Mouse (Mus musculus) right cerebral cortex, postnatal 25 days (tissue): Measurements from ENCODE around the gene Slc3a1.

Experiments used
- DNase-seq: peaks from one replicate; pipeline ENCODE4 v3.0.0; 2022

Gene Slc3a1

DNA sequence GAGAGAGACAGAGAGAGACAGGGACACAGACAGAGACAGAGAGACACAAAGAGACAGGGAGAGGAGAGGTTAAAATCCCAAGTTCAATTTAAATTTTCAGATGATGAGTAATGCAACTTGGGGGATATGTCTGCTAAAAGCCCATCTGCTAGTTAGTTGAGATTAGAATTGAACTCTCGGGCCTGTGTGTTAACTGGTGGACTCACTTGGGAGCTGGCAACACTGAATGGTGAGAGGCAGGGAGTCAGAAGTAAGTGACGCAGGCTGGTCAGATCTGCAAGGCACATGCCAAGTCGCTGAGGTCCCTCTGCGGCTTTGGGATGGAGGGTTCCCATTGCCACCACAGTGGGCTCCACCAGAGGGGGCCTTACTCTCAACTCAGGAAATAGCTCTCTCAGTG is 10.1 kb downstream of the Slc3a1 start:
- DNase-seq: no peak

DNA sequence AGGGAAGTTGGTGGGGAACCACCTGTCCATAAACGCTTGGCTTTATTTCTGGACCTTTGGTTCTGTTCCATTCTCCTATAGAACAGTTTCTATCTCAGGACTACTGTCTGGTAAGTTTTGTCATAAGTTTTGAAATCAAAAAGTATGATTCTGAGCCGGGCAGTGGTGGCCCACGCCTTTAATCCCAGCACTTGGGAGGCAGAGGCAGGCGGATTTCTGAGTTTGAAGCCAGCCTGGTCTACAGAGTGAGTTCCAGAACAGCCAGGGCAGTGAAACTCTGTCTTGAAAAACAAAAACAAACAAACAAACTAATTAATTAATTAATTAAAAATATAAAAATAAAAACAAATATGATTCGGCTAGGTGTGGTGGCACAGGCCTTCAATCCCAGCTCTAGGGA is 10.6 kb downstream of the Slc3a1 start:
- no peak for DNase-seq

DNA sequence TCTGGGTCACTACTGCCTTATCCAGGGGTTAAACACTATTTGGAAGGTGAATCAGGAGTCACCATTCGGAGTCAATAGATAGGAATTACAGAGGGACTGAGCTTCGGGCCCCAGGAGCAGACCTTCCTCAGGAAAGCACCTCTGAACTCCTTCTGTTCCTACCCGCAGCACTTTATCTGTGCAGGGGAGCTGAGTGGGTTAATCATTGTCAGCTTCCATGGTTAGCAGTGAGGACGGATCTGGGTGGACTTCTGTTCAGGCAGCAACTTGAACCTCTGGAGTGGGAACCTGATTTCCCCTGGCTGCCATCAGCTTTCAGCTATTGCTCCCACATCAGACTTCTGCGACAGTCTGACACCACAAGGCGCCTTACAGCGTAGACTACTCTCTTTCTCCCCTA is 12.7 kb downstream of the Slc3a1 start:
- no peak for DNase-seq

DNA sequence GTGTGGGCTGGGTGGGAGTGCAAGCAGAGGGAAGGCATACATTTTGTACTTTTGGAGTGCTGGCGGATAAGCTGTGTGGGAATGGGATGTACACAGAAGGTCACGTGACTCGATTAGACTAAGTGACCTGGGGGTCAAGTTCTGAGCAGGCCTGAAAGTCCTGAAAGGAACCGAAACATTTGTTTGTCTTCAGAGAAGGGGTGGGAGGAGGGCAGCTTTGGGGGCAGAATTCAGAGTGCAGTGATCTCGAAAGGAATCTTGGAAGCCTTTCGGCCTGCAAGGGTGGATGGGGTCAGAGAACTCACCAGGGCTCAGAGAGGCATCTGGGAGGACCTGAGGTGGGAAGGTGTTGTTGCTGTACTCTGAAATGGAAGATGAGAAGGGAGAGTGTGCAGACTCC is 14.2 kb downstream of the Slc3a1 start:
- DNase-seq: no peak

GRCm38 (mm10) chr17:85043404-85043816 is 15.2 kb downstream of the Slc3a1 start:
- no peak for DNase-seq

GRCm38 (mm10) chr17:85044466-85044865 is 16.3 kb downstream of the Slc3a1 start:
- no peak for DNase-seq

- DNase-seq: no peak
Measured at GRCm38 (mm10) chr17:85045160-85045559, 17.0 kb downstream of the Slc3a1 start.

DNA sequence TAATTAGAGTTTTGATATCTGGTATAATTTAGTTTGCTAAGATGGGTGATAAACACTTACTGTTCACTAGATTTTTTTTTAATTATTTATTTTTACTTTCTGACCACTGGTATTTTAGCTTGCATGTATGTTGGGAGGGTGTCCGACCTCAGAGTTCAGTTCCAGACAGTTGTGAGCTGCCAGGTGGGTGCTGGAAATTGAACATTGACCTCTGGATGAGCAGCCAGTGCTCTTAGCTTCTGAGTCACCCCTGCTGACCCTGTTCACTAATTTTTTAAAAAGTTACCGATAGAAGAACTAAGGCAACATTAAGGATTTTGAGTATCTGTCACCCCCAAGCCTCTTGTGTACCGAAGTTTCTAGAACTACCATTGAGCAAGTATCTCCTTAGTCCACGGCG is 20.2 kb downstream of the Slc3a1 start:
- no peak for DNase-seq

DNA sequence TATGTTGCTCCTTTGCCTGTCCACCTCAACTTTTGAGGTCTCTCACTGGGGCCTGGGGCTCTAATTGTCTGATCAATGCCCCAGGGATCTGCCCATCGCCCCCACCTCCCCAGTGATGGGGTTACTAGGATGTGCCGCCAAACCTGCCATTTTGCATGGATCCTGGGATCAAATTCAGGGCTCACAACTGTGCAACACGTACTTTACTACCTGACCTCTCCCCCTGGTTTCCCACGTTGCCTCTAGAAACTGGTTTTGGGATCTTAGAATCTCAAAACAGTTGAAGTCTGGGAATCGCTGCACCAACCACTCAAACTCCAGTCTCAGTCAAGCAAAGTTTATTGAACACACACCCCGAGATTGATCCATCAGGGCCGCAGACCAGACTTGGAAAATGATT is 30.1 kb downstream of the Slc3a1 start:
- DNase-seq: no peak

DNA sequence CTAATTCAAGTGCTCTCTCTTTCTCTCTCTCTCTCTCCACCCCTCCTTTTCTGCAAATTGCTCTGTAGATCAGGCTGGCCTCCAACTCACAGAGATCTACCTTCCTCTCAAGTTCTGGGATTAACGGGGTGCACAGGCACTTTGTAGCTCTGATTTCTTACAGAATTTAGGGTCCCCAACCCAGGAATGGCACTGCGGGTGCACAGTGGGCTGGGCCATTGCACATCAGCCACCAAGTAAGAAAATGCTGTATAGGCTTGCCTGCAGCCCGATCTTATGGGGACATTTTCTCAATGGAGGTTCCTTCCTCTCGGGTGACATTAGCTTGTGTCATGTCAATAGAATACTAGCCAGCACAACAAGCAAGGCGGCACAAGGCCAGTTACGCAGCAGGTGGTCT is 31.0 kb downstream of the Slc3a1 start:
- DNase-seq: no peak

GRCm38 (mm10) chr17:85063560-85063959 is 35.4 kb downstream of the Slc3a1 start:
- DNase-seq: no peak

DNA sequence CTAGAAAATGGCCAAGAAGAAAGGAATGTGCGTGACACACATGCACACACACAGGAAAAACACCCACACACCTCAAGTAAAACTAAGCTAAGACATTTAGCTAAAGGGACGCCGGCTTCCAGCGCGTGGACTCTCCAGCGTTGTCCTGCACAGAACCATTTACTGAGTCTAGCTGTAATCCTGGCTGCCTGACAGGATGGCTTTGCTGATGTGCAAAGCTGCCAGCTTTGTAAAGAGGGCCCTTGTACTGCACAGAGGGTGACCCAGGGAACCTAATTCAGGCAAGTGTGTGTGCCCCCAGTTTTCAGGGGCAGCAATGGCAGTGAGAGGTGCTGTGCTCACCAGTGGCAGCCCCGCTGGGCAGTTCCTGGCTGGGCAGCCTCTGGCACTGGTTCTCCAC is 39.2 kb downstream of the Slc3a1 start:
- no peak for DNase-seq

DNA sequence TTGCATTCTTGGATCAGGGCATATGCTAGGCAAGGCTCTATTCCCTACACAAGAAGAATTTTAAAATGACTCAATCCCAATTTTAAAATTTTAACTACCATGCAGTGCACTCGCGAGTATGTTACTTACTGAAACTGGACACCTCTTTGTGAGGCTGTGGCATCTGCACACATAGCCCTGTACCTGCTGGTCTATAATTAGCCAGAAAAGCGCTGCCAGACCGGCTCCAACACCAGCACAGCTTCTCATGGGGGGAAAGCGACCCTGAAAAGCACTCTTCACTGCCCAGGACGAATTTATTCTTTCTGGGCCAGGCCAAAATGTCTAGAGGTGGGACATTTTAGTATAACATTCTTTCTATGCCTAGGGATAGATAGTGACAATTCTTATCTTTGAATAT is 42.5 kb downstream of the Slc3a1 start:
- no peak for DNase-seq

- no peak for DNase-seq
Measured at GRCm38 (mm10) chr17:85071088-85071775, 43.1 kb downstream of the Slc3a1 start.

DNA sequence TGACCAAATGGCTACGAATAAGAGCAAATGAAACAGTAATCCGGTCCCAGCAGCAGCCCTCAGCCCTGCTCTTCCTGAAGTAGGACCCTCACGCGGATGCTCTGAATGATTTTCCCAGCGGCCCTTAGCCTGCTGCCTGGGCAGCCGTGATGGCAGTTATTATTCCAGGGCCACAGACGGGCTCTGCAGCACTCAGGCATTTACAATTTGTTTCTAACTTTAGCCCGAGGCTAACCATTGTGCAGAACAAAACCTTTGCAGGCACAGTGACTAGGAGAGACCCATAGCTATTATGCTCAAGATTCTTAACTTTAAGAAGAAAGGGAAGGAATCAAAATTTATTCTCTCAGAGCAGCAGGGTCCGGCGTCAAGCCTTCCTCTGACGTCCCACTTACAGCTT is 44.2 kb downstream of the Slc3a1 start:
- no peak for DNase-seq

- no peak for DNase-seq
Measured at GRCm38 (mm10) chr17:85073214-85073613, 45.0 kb downstream of the Slc3a1 start.

DNA sequence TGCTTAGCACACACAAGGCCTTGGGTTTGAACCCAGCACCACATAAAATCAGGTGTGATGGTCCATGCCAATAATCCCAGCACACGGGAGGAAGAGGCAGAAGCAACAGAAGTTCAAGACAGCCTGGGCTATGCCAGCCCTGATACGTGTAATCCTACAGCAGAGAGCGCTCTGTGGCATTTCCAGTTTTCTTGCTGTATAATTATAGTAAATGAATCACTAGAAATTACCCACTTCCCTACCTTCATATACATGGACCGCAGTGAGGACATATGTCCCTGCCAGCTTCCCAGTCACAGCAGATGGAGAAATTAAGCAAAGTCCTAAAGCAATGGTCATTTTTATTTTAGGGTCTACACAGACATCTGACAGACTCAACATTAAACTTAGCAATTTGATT is 45.9 kb downstream of the Slc3a1 start:
- no peak for DNase-seq

- no peak for DNase-seq
Measured at GRCm38 (mm10) chr17:85079276-85079675, 51.1 kb downstream of the Slc3a1 start.

DNA sequence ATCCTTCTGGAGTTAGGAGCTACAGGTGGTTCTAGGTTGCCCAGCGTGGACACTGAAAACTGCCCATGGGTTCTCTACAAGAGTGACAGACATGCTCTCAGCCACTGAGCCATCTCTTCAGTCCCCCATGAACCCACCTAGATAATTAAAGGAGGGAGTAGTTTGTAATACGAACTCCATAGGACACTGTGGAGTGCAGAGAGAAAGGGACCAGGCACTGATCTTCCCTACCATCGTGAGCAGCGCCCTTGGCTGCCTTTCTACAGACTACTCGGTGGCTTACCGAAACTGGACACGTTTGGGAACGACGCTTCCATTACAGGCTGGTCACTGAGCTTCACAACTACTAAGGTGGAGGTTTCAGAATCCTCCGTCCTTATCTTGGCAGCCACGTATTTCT is 52.6 kb downstream of the Slc3a1 start:
- no peak for DNase-seq

GRCm38 (mm10) chr17:85085335-85085734 is 57.2 kb downstream of the Slc3a1 start:
- DNase-seq: no peak

DNA sequence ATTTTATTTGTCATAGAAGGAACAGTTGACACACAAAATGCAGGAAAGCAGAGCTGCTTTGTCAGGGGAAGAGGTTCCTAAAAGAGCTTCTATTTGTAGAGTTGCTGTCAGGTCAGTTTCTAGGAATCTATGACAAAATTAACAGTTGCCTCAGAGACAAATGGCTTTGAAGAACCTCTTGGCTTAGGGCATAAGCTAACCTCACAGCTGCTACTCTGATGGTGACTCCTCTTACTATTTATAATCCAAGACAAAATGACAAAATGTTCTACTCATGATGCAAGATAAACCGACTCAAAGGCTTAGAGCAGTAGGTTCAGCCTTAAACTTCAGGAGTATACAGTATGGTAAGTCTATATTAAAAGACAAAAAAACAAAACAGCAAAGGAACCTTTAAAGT is 58.3 kb downstream of the Slc3a1 start:
- DNase-seq: no peak

- DNase-seq: no peak
Measured at GRCm38 (mm10) chr17:85087591-85087990, 59.4 kb downstream of the Slc3a1 start.

DNA sequence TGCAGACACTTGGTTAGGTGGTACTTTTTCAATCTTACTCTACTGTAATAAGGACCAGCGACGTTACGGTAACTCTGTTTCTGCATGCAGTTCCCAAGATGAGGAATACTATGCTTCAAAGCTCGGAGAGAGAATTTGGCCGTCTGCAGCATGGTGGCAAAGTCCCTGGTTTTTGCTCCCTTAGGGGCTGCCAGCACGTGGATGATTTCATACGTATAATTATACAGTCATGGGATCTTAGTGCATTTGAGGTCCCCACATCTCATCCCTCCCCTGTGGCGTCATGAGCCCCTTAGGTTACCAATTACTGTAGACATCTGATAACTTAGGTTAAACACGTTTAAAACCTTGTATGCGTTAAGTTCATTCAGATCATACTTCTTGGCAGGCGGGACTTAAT is 60.2 kb downstream of the Slc3a1 start:
- no peak for DNase-seq

- no peak for DNase-seq
Measured at GRCm38 (mm10) chr17:85089011-85089410, 60.8 kb downstream of the Slc3a1 start.

- no peak for DNase-seq
Measured at GRCm38 (mm10) chr17:85089621-85090020, 61.4 kb downstream of the Slc3a1 start.
